Mouse (Mus musculus): Measurements from ENCODE around the gene Chrm4.

Gene Chrm4

GRCm38 (mm10) chr2:91964610-91965204 lies 37.7 kb downstream of the Chrm4 start:
- DNase-seq = no peak

- DNase-seq = peak; percentile 83 to 88
Measured at GRCm38 (mm10) chr2:91965417-91965816, 38.4 kb downstream of the Chrm4 start.

GRCm38 (mm10) chr2:91966367-91966766 lies 39.3 kb downstream of the Chrm4 start:
- DNase-seq = no peak

- DNase-seq = peak; percentile 68 to 81
Measured at GRCm38 (mm10) chr2:91967962-91968361, 40.9 kb downstream of the Chrm4 start.

- DNase-seq = peak; percentile 48 to 66
Measured at GRCm38 (mm10) chr2:91971231-91972097, 44.4 kb downstream of the Chrm4 start.

- DNase-seq = peak in 1 of 2 experiments; percentile 39
Measured at GRCm38 (mm10) chr2:91972121-91972566, 45.1 kb downstream of the Chrm4 start.

- DNase-seq = no peak
Measured at GRCm38 (mm10) chr2:91973416-91974135, 46.5 kb downstream of the Chrm4 start.

GRCm38 (mm10) chr2:91975581-91976541 lies 48.8 kb downstream of the Chrm4 start, which contains the start of gene Dgkz:
TSS of gene Dgkz (minus strand) at chr2:91975864.
- no peak for DNase-seq

- DNase-seq = no peak
Measured at GRCm38 (mm10) chr2:91977960-91978359, 50.9 kb downstream of the Chrm4 start.

Data from lung, adult 18-20 months (tissue).